Mouse (Mus musculus): ENCODE data around the gene Zmym1.
"Not testable (repeated sequence)": the region's sequence is repeated elsewhere in the genome, so short reads cannot be mapped to it uniquely, and the experiment has no call there.

Gene Zmym1

DNA sequence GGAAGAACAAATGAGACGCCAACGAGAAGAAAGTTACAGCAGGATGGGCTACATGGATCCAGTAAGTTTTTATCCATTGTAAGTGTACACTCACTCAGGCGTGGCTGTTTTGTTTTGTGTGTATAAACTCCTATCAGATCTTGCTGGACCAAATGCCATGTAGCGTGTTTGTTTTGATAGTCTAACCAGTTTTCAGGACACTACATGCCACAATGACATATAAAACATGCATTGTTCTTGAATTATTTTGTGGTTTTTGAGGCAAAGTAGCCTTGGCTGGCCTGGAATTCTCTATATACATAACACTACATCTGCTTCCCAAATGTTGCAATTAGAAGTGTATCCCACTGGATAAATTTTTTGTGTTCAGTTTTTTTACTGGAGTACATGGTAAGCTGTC is 34.1 kb downstream of the Zmym1 start:
- no peak for DNase-seq

GRCm38 (mm10) chr4:127024240-127024639 is 36.7 kb downstream of the Zmym1 start:
- DNase-seq: no peak

- DNase-seq: no peak
Measured at GRCm38 (mm10) chr4:127023201-127023600, 37.8 kb downstream of the Zmym1 start.

- DNase-seq: peak; percentile 92
Measured at GRCm38 (mm10) chr4:127021989-127022626, 38.8 kb downstream of the Zmym1 start.

- DNase-seq: peak; percentile 98
Measured at GRCm38 (mm10) chr4:127021151-127021945, 39.6 kb downstream of the Zmym1 start, which contains the start of gene Sfpq. TSS of gene Sfpq (plus strand) at chr4:127021324.

GRCm38 (mm10) chr4:127020411-127021150 is 40.4 kb downstream of the Zmym1 start:
- no peak for DNase-seq

DNA sequence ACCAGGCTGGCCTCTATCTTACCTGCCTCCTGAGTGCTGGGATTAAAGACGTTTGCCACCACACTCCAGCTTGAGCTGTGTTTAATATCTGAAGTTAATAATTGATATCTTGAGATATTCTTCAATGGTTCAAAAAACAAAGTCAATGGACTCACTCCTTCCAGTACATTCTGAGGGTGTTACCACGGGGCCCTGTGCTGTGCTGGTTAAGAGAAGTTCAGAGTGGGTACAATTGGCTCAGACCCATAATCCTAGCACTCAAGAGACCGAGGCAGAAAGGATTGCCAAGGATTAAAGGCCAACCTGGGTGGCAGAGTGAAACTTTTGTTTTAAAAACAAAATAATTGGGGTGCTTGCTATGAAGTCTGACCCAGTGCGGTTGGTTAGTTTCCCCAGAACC is 44.6 kb downstream of the Zmym1 start:
- DNase-seq: no peak

GRCm38 (mm10) chr4:127015294-127015993 is 45.5 kb downstream of the Zmym1 start:
- DNase-seq: peak; percentile 83

DNA sequence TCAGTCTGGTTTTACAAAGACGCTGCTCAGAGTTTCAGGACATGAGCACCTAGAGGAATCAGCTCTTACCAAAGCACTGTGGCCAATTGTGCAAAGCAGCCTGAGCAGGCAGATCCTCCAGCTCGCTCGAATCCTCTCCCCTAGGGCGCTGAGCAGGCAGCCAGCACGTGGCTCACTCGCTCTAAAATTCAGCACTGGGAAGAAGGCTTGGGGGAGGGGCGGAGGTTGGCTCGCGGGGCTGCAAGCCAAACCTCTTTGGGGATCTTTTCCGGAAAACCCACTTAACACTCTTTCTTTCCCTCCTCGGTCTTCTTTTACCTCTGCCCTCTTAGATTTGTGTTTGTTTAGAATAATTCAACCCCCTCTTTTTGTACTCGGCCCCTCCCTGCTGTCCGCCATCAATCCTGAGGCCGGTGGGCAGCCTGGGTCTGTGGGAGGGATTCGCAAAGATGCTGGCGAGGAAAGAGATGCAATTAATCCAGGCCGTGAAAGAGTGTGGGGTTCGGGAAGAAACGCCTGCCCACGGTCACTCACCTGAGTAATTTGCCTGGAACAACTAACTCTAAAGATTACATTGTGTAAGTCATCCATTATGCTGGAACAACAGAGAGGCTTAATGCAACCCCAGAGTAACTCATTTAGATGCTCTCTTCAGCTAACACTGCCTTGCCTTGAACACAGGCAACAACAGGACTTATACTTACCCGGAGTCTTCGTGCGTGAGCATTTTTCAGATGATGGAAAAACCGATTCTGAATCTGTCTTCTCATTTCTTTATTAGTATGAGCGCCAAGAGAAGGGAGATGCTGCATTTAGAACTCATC is 55.6 kb downstream of the Zmym1 start:
- DNase-seq: peak; percentile 47

DNA sequence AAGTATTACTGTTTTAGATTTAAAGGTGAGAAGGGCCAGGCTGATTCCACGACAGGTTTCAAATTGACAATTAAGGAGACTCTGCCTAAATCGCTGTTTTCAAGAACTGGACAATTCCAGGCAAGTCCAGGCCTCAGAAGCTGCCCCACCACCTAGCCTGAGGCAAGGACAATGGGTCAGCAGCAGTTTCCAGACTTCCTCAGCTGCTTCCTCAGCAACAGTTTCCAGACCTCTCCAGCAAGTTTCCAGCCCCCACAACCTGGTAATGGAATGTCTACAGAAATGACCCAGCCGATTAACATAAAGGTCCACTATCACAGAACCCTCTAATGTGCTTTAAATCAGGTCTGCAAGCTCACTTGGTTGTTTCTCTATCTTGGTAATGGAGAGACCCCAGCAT is 56.6 kb downstream of the Zmym1 start:
- DNase-seq: no peak

DNA sequence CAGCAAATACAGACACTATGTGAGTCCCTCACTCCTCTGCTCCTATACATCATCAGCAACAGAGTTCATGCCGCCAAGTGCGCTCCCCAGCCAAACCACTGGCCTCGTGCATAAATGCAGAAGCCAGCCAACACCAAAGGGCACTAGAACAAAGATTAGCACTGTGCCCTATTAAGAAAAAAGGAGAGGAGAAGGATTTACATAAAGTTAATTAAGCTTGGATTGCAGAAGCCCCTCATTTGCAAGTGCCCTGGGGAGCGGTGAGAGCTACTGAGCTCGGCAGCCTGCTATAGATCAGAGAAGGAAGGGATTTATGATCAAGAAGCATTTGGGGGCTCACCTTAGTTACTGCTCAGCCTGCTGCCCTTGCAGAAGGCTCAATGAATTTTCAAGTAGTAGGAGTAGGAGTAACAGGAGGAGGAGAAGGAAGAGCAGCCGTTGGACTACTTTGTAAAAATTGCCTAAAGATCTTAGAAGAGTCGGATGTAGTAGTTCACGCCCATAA is 60.3 kb downstream of the Zmym1 start:
- DNase-seq: no peak

- DNase-seq: not testable (repeated sequence)
Measured at GRCm38 (mm10) chr4:126999372-126999771, 61.6 kb downstream of the Zmym1 start.

All from cerebellum, adult 9-11 months (tissue).